ENCODE assay signal across 9 mouse cellular contexts in the genomic region with DNA sequence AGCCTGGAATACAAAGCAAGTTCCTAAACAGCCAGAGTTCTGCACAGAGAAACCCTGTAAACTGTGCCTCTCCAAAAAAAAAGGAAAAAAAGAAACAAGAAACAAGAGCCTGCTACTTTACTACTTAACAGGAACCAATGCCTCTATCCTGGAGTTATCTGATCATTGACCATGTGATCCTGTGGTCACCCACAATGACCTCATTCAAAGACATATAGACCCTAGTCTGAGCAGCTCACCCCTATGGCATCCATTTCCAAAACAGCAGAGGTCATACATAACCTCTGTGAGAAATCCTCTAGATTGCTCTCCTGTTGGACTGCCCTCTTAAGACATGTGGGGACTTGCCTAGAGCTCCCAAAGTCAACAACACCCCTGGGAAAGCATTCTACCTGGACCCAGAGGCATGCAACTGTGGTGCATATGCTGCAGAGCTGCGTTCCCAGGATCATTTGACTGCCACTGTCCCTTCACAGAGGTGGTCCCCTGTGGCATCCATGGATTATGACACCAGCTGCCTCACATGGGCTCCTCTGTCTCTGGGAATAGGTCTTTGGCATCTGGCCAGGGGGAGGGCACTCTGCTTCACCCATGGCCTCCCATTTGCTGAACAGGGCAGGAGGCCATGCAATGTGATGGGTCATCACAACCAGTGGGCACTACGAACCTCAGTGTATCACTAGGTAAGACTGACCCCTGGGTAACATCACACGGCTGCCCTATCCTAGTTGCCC. TPM values are rescaled to one million over a fixed set of nuclear protein-coding genes. Genes with fewer than 3 reads are reported as not detected.
DNase-seq lines count a peak whose midpoint lies in the region; ATAC-seq lines count a peak whose summit lies in the region.
"Had no signal": no experiment of that assay in that cellular context is flagged by ENCODE, and none has a peak within 500 bp of the region (broad histone marks: within the 10 kb centered on the region; RNA-seq: fewer than 3 reads in every experiment).

No protein-coding gene starts in this region.

- 92% methylated on average over 3 of the region's 3 CpGs for WGBS in limb, embryonic 12.5 days
- WGBS in limb, embryonic 10.5 days = 90% methylated on average over 3 of the region's 3 CpGs
- WGBS in embryonic facial prominence, embryonic 15.5 days = 71% methylated on average over 3 of the region's 3 CpGs

- peaks cover 40% of the 10 kb centered on the region for H3K36me3 ChIP-seq in limb, embryonic 12.5 days
- H3K36me3 ChIP-seq in limb, embryonic 10.5 days = peaks cover 42% of the 10 kb centered on the region
- H3K36me3 ChIP-seq in embryonic facial prominence, embryonic 15.5 days = peaks cover 4% of the 10 kb centered on the region; the same call in 1 of the 2 replicates

- peak; percentile 42; the same call in 1 of the 2 replicates for ATAC-seq in limb, embryonic 12.5 days (ENCODE audit: insufficient number of reproducible peaks, insufficient read depth, low FRiP score, low TSS enrichment, low read depth)
- ATAC-seq in embryonic facial prominence, embryonic 15.5 days (ENCODE audit: insufficient number of reproducible peaks, low FRiP score, low TSS enrichment, low read depth) = peak; percentile 74
- ATAC-seq in megakaryocyte progenitor cell, adult 5-6 weeks (replicated peaks; ENCODE audit: poor library complexity) = peak; percentile 48
- no peak for ATAC-seq in erythroid progenitor cell, adult 5-6 weeks (replicated peaks; ENCODE audit: low FRiP score, poor library complexity, severe bottlenecking)

- no peak overlapping the region for H3K4me3 ChIP-seq in limb, embryonic 12.5 days (replicated peaks)
- H3K4me3 ChIP-seq in limb, embryonic 10.5 days = no peak overlapping the region
- H3K4me3 ChIP-seq in embryonic facial prominence, embryonic 15.5 days (replicated peaks) = no peak overlapping the region

- H3K9me3 ChIP-seq in limb, embryonic 12.5 days = no peaks in the 10 kb centered on the region
- H3K9me3 ChIP-seq in limb, embryonic 10.5 days (replicated peaks) = no peaks in the 10 kb centered on the region
- no peaks in the 10 kb centered on the region for H3K9me3 ChIP-seq in embryonic facial prominence, embryonic 15.5 days (replicated peaks)

- no peak overlapping the region for H3K9ac ChIP-seq in limb, embryonic 12.5 days (replicated peaks)
- no peak overlapping the region for H3K9ac ChIP-seq in embryonic facial prominence, embryonic 15.5 days

- H3K4me2 ChIP-seq in limb, embryonic 12.5 days = no peak overlapping the region
- no peak overlapping the region for H3K4me2 ChIP-seq in embryonic facial prominence, embryonic 15.5 days (replicated peaks)

- DNase-seq in adrenal gland, postnatal 14 days = peak; percentile 70
- no peak for DNase-seq in adrenal gland, postnatal 4 days (ENCODE audit: low spot score in 2 of 2)
- DNase-seq in limb, embryonic 10.5 days (ENCODE audit: low spot score) = no peak
- no peak for DNase-seq in left cerebral cortex, postnatal 36 days (ENCODE audit: low spot score in 2 of 2)
- DNase-seq: gastrocnemius, postnatal 25 days had no signal

- intact Hi-C loops in left cerebral cortex, postnatal 36 days (cut with DNase I) = no loop called here

- H3K27ac ChIP-seq in limb, embryonic 12.5 days = no peak overlapping the region
- no peak overlapping the region for H3K27ac ChIP-seq in limb, embryonic 10.5 days
- H3K27ac ChIP-seq in embryonic facial prominence, embryonic 15.5 days (replicated peaks) = no peak overlapping the region

- no peaks in the 10 kb centered on the region; the same call in 1 of the 2 replicates for H3K4me1 ChIP-seq in limb, embryonic 12.5 days (replicated peaks)
- no peaks in the 10 kb centered on the region for H3K4me1 ChIP-seq in limb, embryonic 10.5 days
- peaks cover 26% of the 10 kb centered on the region for H3K4me1 ChIP-seq in embryonic facial prominence, embryonic 15.5 days

- H3K27me3 ChIP-seq in limb, embryonic 12.5 days = no peaks in the 10 kb centered on the region
- no peaks in the 10 kb centered on the region for H3K27me3 ChIP-seq in limb, embryonic 10.5 days (ENCODE audit: low read depth, poor library complexity, severe bottlenecking)
- H3K27me3 ChIP-seq in embryonic facial prominence, embryonic 15.5 days = no peaks in the 10 kb centered on the region

RNA-seq across cellular contexts. Expression of a gene that starts 12.8 kb away (rescaled TPM):
- total RNA-seq in adrenal gland, postnatal 14 days (2021) = 129 and 135 TPM in 2 replicates
- 100 to 1,000 TPM; 144 to 161 TPM for total RNA-seq in adrenal gland, postnatal 4 days (2021)
- 90.1 and 93.3 TPM in 2 replicates for polyA plus RNA-seq in limb, embryonic 12.5 days (2016; fragmentation: Nextera tagmentation; extraction: Ambion mirVana)
- 112 TPM in 2 replicates for polyA plus RNA-seq in limb, embryonic 10.5 days (2016; fragmentation: Nextera tagmentation; extraction: Ambion mirVana)
- 90.6 and 96.6 TPM in 2 replicates for polyA plus RNA-seq in embryonic facial prominence, embryonic 15.5 days (2015; fragmentation: Nextera tagmentation; extraction: Ambion mirVana)
- total RNA-seq in megakaryocyte progenitor cell, adult 5-6 weeks (2015) = 10.3 and 12.2 TPM in 2 replicates
- 10.7 and 11.5 TPM in 2 replicates for total RNA-seq in megakaryocyte progenitor cell, adult 5-6 weeks (2017)
- 2.5 and 6.1 TPM in 2 replicates for total RNA-seq in erythroid progenitor cell, adult 5-6 weeks (2015; ENCODE audit: low replicate concordance)
- total RNA-seq in erythroid progenitor cell, adult 5-6 weeks (2017; ENCODE audit: low replicate concordance) = 4.5 TPM in 2 replicates
- total RNA-seq in left cerebral cortex, postnatal 36 days (2021) = 100 to 1,000 TPM; 189 to 197 TPM

RNA-seq across cellular contexts. Expression of a gene that starts 51.2 kb away (rescaled TPM):
- total RNA-seq in adrenal gland, postnatal 14 days (2021) = 93.2 and 99.1 TPM in 2 replicates
- total RNA-seq in adrenal gland, postnatal 4 days (2021) = 100 to 1,000 TPM in 1 of 2 experiments, 10 to 100 TPM in 1; 90.9 to 103 TPM
- 102 and 106 TPM in 2 replicates for polyA plus RNA-seq in limb, embryonic 12.5 days (2016; fragmentation: Nextera tagmentation; extraction: Ambion mirVana)
- polyA plus RNA-seq in limb, embryonic 10.5 days (2016; fragmentation: Nextera tagmentation; extraction: Ambion mirVana) = 93.7 and 101 TPM in 2 replicates
- polyA plus RNA-seq in embryonic facial prominence, embryonic 15.5 days (2015; fragmentation: Nextera tagmentation; extraction: Ambion mirVana) = 100 and 101 TPM in 2 replicates
- total RNA-seq in megakaryocyte progenitor cell, adult 5-6 weeks (2015) = 68.6 and 81.1 TPM in 2 replicates
- 74.7 and 78.8 TPM in 2 replicates for total RNA-seq in megakaryocyte progenitor cell, adult 5-6 weeks (2017)
- 10.1 and 13.0 TPM in 2 replicates for total RNA-seq in erythroid progenitor cell, adult 5-6 weeks (2015; ENCODE audit: low replicate concordance)
- 8.5 and 13.0 TPM in 2 replicates for total RNA-seq in erythroid progenitor cell, adult 5-6 weeks (2017; ENCODE audit: low replicate concordance)
- 10 to 100 TPM; 77.2 to 88.6 TPM for total RNA-seq in left cerebral cortex, postnatal 36 days (2021)

RNA-seq across cellular contexts. Expression of a gene that starts 57.9 kb away (rescaled TPM):
- not detected in 2 replicates for total RNA-seq in adrenal gland, postnatal 14 days (2021)
- total RNA-seq in adrenal gland, postnatal 4 days (2021) = under 1 TPM in 1 of 2 experiments, not detected in 1; 0.11 TPM
- polyA plus RNA-seq in limb, embryonic 12.5 days (2016; fragmentation: Nextera tagmentation; extraction: Ambion mirVana) = 0.46 and 0.58 TPM in 2 replicates
- 0.40 and 0.71 TPM in 2 replicates for polyA plus RNA-seq in limb, embryonic 10.5 days (2016; fragmentation: Nextera tagmentation; extraction: Ambion mirVana)
- 0.32 and 0.63 TPM in 2 replicates for polyA plus RNA-seq in embryonic facial prominence, embryonic 15.5 days (2015; fragmentation: Nextera tagmentation; extraction: Ambion mirVana)
- not detected in 2 replicates for total RNA-seq in megakaryocyte progenitor cell, adult 5-6 weeks (2015)
- total RNA-seq in megakaryocyte progenitor cell, adult 5-6 weeks (2017) = not detected in 2 replicates
- not detected in 2 replicates for total RNA-seq in erythroid progenitor cell, adult 5-6 weeks (2015; ENCODE audit: low replicate concordance)
- not detected in 2 replicates for total RNA-seq in erythroid progenitor cell, adult 5-6 weeks (2017; ENCODE audit: low replicate concordance)
- not detected for total RNA-seq in left cerebral cortex, postnatal 36 days (2021)
- total RNA-seq: gastrocnemius, postnatal 25 days had no signal

RNA-seq across cellular contexts. Expression of a gene that starts 58.2 kb away (rescaled TPM):
- total RNA-seq in adrenal gland, postnatal 14 days (2021) = 7.2 and 11.0 TPM in 2 replicates
- total RNA-seq in adrenal gland, postnatal 4 days (2021) = 10 to 100 TPM; 21.1 to 21.6 TPM
- 179 and 191 TPM in 2 replicates for polyA plus RNA-seq in limb, embryonic 12.5 days (2016; fragmentation: Nextera tagmentation; extraction: Ambion mirVana)
- 264 and 277 TPM in 2 replicates for polyA plus RNA-seq in limb, embryonic 10.5 days (2016; fragmentation: Nextera tagmentation; extraction: Ambion mirVana)
- polyA plus RNA-seq in embryonic facial prominence, embryonic 15.5 days (2015; fragmentation: Nextera tagmentation; extraction: Ambion mirVana) = 51.3 and 52.5 TPM in 2 replicates
- total RNA-seq in megakaryocyte progenitor cell, adult 5-6 weeks (2015) = 61.8 and 64.7 TPM in 2 replicates
- 65.5 and 70.5 TPM in 2 replicates for total RNA-seq in megakaryocyte progenitor cell, adult 5-6 weeks (2017)
- total RNA-seq in erythroid progenitor cell, adult 5-6 weeks (2015; ENCODE audit: low replicate concordance) = 22.2 and 37.8 TPM in 2 replicates
- 24.3 and 41.7 TPM in 2 replicates for total RNA-seq in erythroid progenitor cell, adult 5-6 weeks (2017; ENCODE audit: low replicate concordance)
- total RNA-seq in left cerebral cortex, postnatal 36 days (2021) = 10 to 100 TPM; 10.8 to 11.0 TPM
